Mouse (Mus musculus) testis, adult 2 months (tissue): ENCODE measurements around the gene Rrbp1.

ENCODE experiments used
- CTCF ChIP-seq: fragments of 200-500 bp; IDR thresholded peaks from 2 replicates; pipeline ENCODE4 v1.5.1; 2012; ENCODE audit warnings: low read depth, mild to moderate bottlenecking, inconsistent platforms, low read length, moderate library complexity; ENCODE audit not compliant: control insufficient read depth, insufficient read depth, insufficient replicate concordance
- POLR2A ChIP-seq: fragments of 200-500 bp; IDR thresholded peaks from 2 replicates; pipeline ENCODE4 v1.6.1; 2012; ENCODE audit warnings: low read depth, mild to moderate bottlenecking, inconsistent platforms, low read length, moderate library complexity; ENCODE audit not compliant: control insufficient read depth

DNA sequence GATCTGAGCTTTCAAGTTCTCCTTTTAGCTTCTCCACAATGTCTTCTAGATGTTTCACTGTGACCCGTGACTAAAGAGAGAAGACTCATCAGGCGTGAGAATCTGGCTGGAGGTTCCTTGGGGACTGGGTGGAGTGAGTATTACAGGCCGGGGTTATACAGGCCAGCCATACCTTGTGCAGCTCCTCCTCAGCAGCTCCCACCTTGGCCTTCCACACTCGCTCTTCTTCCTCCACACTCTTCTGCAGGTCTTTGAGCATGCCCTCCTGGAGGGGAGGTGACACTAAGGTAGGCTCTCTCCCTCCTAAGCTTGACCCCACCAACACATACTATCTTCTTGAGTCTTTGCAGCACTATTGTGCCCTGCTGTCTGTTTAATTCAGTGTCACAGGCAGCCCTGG, 57.1 kb downstream of the Rrbp1 start:
- TF ChIP-seq POLR2A = no peak
- no peak for TF ChIP-seq CTCF
